Comparison of ENCODE assay signal across 1 mouse cellular context in genomic region chr11:94989562-94990017, GRCm38 (mm10).
TF ChIP-seq lines count a peak whose summit lies in the region.

No protein-coding gene starts in this region.

TF ChIP-seq in MEL, 35 proteins besides CTCF, POLR2A, EP300 and RAD21 (continued from another document):
- TF ChIP-seq TAL1 (IDR thresholded peaks at IDR 0.05; ENCODE audit: low read length) (no peak; the same call in 1 of the 2 replicates), USF1 (IDR thresholded peaks at IDR 0.05; ENCODE audit: low read depth, low read length) (no peak), SMC3 (IDR thresholded peaks at IDR 0.05; ENCODE audit: low read depth, low read length) (no peak), TBP (IDR thresholded peaks at IDR 0.05; ENCODE audit: low read depth, low read length) (peak; percentile 92), ETS1 (IDR thresholded peaks at IDR 0.05; ENCODE audit: low read depth, low read length) (peak; percentile 98), UBTF (IDR thresholded peaks at IDR 0.05; ENCODE audit: borderline replicate concordance, insufficient read depth, low read depth, low read length) (no peak), HCFC1 (IDR thresholded peaks at IDR 0.05; ENCODE audit: low read depth, low read length) (peak; percentile 87), MYC (IDR thresholded peaks at IDR 0.05; ENCODE audit: low read depth, low read length) (peak; percentile 54; the same call in 1 of the 2 replicates), MXI1 (IDR thresholded peaks at IDR 0.05; ENCODE audit: low read depth, low read length) (peak; percentile 62), POLR2AphosphoS5 (IDR thresholded peaks at IDR 0.05; ENCODE audit: borderline replicate concordance, low read depth, low read length) (no peak), GABPA (IDR thresholded peaks at IDR 0.05; ENCODE audit: low read depth, low read length) (no peak), RCOR1 (IDR thresholded peaks at IDR 0.05; ENCODE audit: low read depth, low read length) (peak; percentile 59; the same call in 1 of the 2 replicates), MYB (IDR thresholded peaks at IDR 0.05; ENCODE audit: low read depth, low read length) (0 out of 2 replicates have a peak, but pooled peaks have one; percentile 22), NELFE (IDR thresholded peaks at IDR 0.05; ENCODE audit: low read depth, low read length) (peak; percentile 72), TCF12 (IDR thresholded peaks at IDR 0.05; ENCODE audit: low read depth, low read length) (peak; percentile 84)
